Mouse (Mus musculus) cerebellum, adult 2 months (tissue): Measurements from ENCODE around the gene Nol8.

Experiments used
- CTCF ChIP-seq: fragments of 200-500 bp; IDR thresholded peaks from 2 replicates; pipeline ENCODE4 v1.5.1; 2011; ENCODE audit warnings: low read depth, mild to moderate bottlenecking, control low read depth, low read length, moderate library complexity, borderline replicate concordance; ENCODE audit not compliant: insufficient read depth
- POLR2A ChIP-seq: fragments of 200-500 bp; IDR thresholded peaks from 2 replicates; pipeline ENCODE4 v1.6.1; 2011; ENCODE audit warnings: low read length, control low read depth, borderline replicate concordance; ENCODE audit not compliant: insufficient read depth

DNA sequence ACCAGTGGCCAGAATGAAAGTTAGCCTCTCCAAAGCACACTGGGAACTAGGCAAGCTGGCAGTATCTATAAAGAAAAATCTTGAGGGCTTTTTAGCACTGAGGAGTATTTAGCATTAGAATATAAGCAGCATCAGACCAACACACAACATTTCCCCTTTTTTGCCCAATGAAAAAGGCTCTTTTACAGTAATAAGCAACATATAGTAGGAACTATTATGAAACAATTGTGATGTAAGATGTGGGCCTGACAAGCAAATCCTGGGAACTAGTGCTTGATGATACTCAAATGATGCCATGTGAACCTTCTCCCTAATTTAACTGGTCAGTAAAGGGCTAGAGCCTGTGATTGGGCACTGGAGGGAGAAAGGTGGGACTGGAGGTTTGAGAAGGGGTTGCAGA is 24.7 kb upstream of the Nol8 start:
- TF ChIP-seq POLR2A, result no peak
- TF ChIP-seq CTCF, result no peak
